Mouse (Mus musculus) C2C12 (cell line): ENCODE measurements around the gene Smoc1.

ENCODE experiments used
- CEBPB ChIP-seq: IDR thresholded peaks from one replicate; pipeline ENCODE4 v1.6.1; 2011; ENCODE audit warnings: low read depth, mild to moderate bottlenecking, control low read depth, moderate library complexity
- CTCF ChIP-seq: IDR thresholded peaks from one replicate; pipeline ENCODE4 v1.5.1; 2011; ENCODE audit not compliant: control insufficient read depth, insufficient read depth, insufficient read length
- FOSL1 ChIP-seq: IDR thresholded peaks from one replicate; pipeline ENCODE4 v1.8.0; 2011; ENCODE audit warnings: mild to moderate bottlenecking, low read length; ENCODE audit not compliant: poor library complexity, insufficient read depth, severe bottlenecking
- MAX ChIP-seq: IDR thresholded peaks from one replicate; pipeline ENCODE4 v1.6.1; 2011; ENCODE audit warnings: mild to moderate bottlenecking, control low read depth
- MYOG ChIP-seq: IDR thresholded peaks from one replicate; pipeline ENCODE4 v1.6.1; 2011; ENCODE audit not compliant: control insufficient read depth, insufficient read length; ENCODE audit errors: extremely low read depth
- USF1 ChIP-seq: IDR thresholded peaks from one replicate; pipeline ENCODE4 v1.6.1; 2011; ENCODE audit warnings: low read depth, mild to moderate bottlenecking, control low read depth, moderate library complexity

DNA sequence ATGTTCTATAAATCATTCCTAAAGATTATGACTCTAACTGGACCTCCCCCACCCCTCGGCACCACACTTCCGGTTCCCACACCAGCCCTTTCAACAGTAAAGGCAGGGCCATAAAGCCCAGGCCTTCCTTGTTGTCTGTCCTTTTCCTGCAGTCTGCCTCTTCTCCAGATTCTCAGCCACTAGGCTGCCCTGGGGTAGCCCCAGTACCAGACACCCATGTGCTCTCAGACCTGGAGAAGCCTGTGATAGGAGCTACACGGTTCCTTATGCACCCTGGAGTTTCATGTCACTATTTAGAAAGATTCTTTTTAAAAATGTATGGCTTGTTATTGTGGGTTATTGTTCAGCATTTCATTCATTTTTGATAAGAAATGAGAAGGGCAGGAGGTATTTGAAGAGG, 133.8 kb downstream of the Smoc1 start:
- no peak for TF ChIP-seq FOSL1
- TF ChIP-seq CTCF: no peak
- no peak for TF ChIP-seq MAX
- TF ChIP-seq USF1: no peak
- TF ChIP-seq MYOG: no peak
- TF ChIP-seq CEBPB: no peak
